Mouse (Mus musculus): Measurements from ENCODE around the gene Hnrnpu. TPM values are rescaled to one million over a fixed set of nuclear protein-coding genes. Genes with fewer than 3 reads are reported as not detected.
"Not testable (repeated sequence)": the region's sequence is repeated elsewhere in the genome, so short reads cannot be mapped to it uniquely, and the experiment has no call there.

Hnrnpu gene
- 466 and 492 TPM in 2 replicates for total RNA-seq (2017)

DNA sequence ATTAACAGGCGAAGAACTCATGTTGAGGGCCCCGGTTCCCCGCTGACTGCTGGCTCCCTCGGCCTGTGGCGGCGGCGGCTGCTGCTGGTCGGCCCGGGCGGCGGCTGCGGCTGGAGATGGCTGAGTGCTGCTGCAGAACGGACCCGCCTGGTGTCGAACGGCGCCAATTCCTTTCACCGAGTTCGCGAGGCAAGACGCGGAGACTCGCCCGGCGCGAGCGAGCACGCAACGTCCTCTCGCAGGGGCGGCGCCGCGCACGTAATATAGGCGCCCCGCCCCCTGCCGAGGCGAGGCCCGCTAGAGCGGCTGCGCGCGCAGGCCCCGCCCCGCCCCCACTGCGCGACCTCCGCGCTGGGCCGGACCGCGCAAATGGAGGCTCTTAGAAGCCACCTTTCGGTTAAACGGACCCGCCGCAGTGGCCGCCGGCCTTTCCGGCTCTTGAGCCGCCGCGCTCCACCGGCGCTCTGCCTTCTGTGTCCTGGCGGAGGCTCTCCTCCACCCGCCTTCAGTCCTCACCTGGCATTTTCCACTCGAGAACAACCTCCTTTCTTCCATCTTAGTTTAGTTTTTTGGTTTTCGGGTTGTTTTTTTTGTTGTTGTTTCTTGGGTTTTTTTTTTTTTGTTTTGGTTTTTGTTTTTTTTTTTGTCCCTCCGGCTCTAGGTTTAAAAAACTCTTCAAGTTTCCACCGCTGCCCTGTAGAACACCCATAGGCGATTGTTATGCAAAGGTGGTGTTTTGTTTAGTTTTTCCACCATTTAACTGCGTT lies at the start of gene Hnrnpu:
TSS of gene Hnrnpu (minus strand) at position 247 of the 767 bp plus-strand sequence.
- peak; percentile 88 for ATAC-seq (ENCODE audit: extremely low read depth, insufficient number of reproducible peaks, low FRiP score, poor library complexity, severe bottlenecking)

DNA sequence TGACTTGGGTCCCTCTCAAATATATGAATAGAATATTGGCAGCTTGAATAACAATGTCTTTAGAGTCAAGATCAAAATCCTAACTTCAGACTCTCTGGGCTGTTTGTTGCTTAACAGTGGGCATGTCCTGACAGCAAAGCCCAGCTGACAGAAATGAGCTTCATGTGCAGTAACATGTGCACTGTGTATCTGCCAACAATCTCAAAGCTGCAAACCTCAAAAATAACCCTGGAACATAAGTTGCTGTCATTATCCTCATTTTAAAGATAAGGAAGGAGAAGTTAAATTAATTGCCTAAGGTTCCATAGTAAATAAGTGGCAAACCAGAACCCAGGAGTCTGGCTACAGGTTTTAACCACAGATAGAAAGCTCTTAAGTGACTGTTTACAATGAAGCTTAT lies 44.6 kb upstream of the Hnrnpu start:
- no peak for ATAC-seq (ENCODE audit: extremely low read depth, insufficient number of reproducible peaks, low FRiP score, poor library complexity, severe bottlenecking)

DNA sequence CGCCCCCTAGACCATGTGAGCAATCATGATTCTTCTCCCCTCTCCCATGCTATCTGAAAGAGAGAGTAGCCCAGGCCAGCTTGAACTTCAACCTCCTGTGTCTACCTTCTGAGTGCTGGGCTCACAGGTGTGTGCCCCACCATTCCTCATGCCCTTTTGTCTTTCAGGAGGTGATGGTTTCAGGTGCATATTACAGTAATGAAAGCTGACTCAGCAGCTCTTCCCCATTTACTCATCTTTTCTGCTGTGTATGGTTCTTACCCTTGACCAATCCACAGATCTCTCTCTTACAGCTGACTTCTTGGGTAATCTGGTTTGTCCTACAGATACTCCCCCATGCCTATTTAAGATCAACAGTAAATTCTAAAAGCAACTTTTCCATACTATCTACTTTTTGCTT lies 41.6 kb upstream of the Hnrnpu start:
- no peak for ATAC-seq (ENCODE audit: extremely low read depth, insufficient number of reproducible peaks, low FRiP score, poor library complexity, severe bottlenecking)

GRCm38 (mm10) chr1:178378115-178378514 lies 40.5 kb upstream of the Hnrnpu start:
- ATAC-seq (ENCODE audit: extremely low read depth, insufficient number of reproducible peaks, low FRiP score, poor library complexity, severe bottlenecking): no peak

DNA sequence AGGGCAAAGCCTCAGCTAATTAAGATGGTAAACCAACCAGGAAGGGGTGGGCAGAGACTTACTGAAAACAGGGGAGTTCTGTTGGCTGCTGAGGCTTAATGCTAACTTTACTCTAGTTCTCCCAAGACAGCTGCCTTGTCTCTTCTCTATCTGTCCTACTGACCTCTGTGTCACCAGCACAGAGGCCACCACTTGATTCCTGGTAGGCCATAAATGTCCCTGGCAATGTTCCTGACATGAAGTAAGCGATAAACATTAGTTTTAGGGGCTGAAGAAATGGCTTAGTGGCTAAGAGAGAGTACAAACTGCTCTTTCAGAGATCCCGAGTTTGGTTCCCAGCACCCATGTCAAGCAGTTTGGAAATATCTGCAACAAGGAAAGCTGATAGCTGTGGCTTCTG lies 39.3 kb upstream of the Hnrnpu start:
- no peak for ATAC-seq (ENCODE audit: extremely low read depth, insufficient number of reproducible peaks, low FRiP score, poor library complexity, severe bottlenecking)

- ATAC-seq (ENCODE audit: extremely low read depth, insufficient number of reproducible peaks, low FRiP score, poor library complexity, severe bottlenecking): no peak
Observed at GRCm38 (mm10) chr1:178376061-178376460, 38.5 kb upstream of the Hnrnpu start.

- ATAC-seq (ENCODE audit: extremely low read depth, insufficient number of reproducible peaks, low FRiP score, poor library complexity, severe bottlenecking): no peak
Observed at GRCm38 (mm10) chr1:178375381-178375780, 37.8 kb upstream of the Hnrnpu start.

- ATAC-seq (ENCODE audit: extremely low read depth, insufficient number of reproducible peaks, low FRiP score, poor library complexity, severe bottlenecking): no peak
Observed at GRCm38 (mm10) chr1:178372681-178373080, 35.1 kb upstream of the Hnrnpu start.

DNA sequence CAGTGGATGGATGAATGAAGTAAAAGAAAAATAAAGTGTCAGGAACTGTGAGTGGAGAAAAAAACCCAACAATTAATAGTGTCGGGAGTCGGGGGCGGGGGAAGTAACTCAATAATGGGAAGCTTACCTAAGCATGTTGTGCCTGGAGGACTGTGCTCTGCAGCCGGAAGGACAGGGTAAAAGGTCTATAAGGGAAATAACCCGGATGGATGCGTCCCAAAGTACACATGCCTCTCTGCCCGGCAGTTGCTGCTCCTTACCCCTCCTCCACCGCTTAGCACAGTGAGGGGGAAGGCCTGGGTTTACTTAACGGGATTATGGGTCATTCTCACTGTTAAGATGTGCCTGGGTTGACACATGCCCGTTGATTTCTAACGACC lies 31.7 kb upstream of the Hnrnpu start:
- peak; percentile 39; the same call in 1 of the 2 replicates for ATAC-seq (ENCODE audit: extremely low read depth, insufficient number of reproducible peaks, low FRiP score, poor library complexity, severe bottlenecking)

DNA sequence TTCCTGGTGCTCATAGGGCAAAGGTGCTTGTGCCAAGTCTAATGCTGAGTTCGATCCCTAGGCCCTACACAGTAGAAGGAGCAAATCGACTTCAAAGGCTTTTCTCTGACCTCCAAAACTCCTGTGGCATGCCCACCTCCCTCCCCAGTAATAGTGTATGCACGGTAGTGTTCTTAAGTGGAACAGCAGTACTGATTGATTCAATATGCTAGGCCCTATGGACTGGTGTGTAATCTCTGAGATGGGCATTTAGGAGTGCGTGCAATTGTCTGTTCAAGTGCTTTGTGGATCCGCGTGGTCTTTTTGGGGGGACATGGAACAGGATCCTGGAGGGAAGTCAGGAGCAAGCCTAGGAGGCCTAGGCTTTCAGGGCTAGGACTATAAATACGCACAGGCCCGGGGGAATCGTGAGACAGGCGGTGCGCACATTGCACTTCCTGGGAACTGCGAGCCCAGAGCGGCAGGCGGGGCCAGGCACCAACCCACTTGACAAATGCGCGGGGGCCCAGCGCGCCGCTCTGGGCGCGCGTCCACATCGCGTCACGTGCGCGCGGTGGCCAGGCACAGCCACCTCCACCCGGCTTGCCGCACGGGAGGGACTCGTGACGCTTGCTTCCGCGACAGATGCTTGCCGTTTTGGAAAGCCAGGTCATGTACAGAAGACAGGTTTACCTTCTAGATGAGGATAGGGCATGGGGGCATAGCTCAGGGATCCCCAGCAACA lies 31.1 kb upstream of the Hnrnpu start:
- peak; percentile 88 for ATAC-seq (ENCODE audit: extremely low read depth, insufficient number of reproducible peaks, low FRiP score, poor library complexity, severe bottlenecking)

DNA sequence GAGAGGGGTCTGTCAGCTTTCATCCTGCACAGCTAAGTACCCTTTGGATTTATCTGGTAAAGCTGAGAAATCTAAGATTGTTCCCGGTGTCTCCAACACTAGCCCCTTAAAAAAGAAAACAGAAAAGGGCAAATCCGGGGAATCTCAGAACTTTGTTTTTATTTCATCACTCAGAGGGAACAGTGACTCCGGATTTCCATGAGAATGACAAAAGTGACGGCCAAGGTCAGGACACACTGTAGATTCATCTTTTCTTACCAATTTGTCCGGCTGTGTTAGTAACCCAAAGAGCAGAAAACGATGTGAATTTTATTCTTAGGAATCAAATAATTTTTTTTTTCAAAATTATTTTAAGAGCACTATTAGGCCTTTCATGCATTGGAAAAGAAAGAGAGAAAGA lies 30.5 kb upstream of the Hnrnpu start:
- ATAC-seq (ENCODE audit: extremely low read depth, insufficient number of reproducible peaks, low FRiP score, poor library complexity, severe bottlenecking): no peak

GRCm38 (mm10) chr1:178365171-178365570 lies 27.6 kb upstream of the Hnrnpu start:
- ATAC-seq (ENCODE audit: extremely low read depth, insufficient number of reproducible peaks, low FRiP score, poor library complexity, severe bottlenecking): no peak

GRCm38 (mm10) chr1:178360702-178361101 lies 23.1 kb upstream of the Hnrnpu start:
- no peak for ATAC-seq (ENCODE audit: extremely low read depth, insufficient number of reproducible peaks, low FRiP score, poor library complexity, severe bottlenecking)

- ATAC-seq (ENCODE audit: extremely low read depth, insufficient number of reproducible peaks, low FRiP score, poor library complexity, severe bottlenecking): no peak
Observed at GRCm38 (mm10) chr1:178360264-178360663, 22.7 kb upstream of the Hnrnpu start.

DNA sequence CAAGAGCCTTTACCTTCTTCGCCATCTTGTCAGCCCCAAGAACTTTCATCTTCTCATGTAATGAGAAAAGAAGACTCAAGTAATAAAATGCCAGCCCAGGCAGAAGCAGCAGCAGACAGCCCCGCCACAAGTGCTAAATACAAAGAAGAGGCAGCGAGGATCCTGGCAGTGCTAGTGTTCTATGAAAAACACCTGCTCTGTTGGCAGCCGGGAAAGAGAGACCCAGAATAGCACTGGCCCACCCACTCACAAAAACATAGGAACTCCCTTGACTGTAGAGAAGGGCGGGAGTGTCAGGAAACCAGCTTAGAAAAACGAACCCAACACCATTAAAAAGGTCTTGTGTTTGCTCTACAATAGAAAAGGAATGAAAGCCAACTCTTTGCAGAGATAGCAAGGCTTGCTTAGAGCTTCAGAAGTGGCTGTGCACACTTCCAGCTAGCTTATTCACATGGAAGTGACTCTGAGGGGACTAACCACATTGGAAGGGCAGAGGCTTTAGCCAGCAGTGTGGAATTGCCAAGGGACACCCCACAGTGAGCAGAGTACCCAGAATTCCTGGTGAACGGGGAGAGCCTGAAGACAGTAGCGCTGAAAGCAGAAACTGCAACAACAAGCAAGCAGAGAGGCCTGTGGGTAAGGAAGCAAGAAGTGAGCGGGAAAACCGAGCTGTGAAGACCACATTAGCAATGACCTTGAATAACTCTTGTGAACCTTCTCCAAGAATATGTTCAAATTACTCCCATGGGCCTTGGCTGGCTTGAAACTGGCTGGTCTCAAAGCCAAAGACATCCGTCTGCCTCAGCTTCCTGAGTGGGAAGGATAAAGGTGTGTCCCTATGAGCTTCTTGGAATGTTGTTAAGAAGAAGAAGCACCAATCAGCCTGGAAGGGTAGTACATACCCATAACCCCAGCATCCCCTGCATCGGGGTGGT lies 20.4 kb upstream of the Hnrnpu start:
- no peak for ATAC-seq (ENCODE audit: extremely low read depth, insufficient number of reproducible peaks, low FRiP score, poor library complexity, severe bottlenecking)

- no peak for ATAC-seq (ENCODE audit: extremely low read depth, insufficient number of reproducible peaks, low FRiP score, poor library complexity, severe bottlenecking)
Observed at GRCm38 (mm10) chr1:178354576-178354975, 17.0 kb upstream of the Hnrnpu start.

DNA sequence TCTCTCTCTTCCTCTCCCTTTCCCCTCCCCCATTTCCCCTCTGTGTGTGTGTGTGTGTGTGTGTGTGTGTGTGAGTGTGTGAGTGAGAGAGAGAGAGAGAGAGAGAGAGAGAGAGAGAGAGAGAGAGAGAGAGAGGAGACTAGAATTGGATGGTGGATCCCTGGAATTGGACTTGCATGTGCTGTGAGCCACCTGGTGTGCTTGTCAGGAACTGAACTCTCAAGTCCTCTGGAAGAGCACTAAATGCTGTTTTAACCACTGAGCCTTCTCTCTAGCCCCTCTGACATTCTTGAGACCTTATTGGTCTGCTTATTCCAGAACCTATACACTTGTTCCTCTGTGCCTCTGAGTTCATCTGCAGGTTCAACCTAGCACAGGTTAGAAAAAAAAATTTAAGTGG lies 14.0 kb upstream of the Hnrnpu start:
- no peak for ATAC-seq (ENCODE audit: extremely low read depth, insufficient number of reproducible peaks, low FRiP score, poor library complexity, severe bottlenecking)

DNA sequence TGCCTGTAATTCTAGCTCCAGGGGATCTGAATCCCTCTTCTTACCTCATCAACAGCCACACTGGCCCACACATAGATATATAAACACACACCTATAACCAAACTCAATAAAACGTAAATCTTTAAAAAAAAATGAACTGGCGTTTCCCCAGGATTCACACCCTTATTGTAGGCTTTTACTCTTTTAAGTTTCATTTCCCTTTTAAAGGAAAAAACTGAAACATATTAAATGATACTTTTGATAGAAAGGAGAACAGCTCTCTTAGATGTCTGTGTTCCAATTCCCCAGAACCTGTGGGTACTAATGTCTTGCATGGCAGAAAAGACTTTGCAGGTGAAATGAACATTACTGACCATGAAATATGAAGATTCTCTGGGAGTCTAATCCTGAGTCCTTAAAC lies 13.2 kb upstream of the Hnrnpu start:
- no peak for ATAC-seq (ENCODE audit: extremely low read depth, insufficient number of reproducible peaks, low FRiP score, poor library complexity, severe bottlenecking)

- not testable (repeated sequence) for ATAC-seq (ENCODE audit: extremely low read depth, insufficient number of reproducible peaks, low FRiP score, poor library complexity, severe bottlenecking)
Observed at GRCm38 (mm10) chr1:178344071-178344805, 6.6 kb upstream of the Hnrnpu start.
